Mouse (Mus musculus): Measurements from ENCODE around the gene Arhgap23.

DNA sequence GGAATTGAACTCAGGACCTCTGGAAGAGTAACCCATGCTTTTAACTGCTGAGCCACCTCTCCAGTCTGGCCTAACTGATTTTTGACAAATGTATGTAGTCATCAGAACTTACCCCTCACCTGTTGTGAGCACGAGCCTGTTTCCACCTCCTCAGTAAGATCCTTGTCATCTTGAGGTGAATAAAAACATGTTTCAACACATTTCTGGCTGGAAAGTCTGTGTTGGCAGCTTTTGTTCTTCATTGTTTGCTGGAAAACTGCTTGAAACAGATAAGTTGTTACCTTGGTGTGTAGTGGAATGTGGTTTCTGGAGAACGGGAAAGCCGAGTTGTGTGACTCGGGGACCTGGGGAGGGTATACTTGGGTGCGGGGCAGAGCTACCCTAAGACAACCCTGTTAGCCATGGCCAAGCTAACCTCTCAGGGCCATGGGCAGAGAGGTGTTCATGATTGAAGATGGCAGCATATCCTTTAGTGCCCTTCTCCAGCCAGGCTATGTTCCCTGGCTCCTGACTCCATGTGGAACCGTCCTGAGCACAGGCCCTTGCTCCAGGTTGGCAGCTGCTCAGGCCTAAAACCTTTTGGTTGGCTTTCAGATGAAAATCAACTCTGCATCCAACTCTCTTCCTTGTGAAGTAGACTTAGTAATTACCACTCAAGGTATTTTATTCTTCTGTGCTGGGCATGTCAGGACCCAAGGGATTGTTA lies 43.0 kb upstream of the Arhgap23 start:
- TF ChIP-seq POLR2A (IDR thresholded peaks at IDR 0.05; ENCODE audit: low read depth, low read length) (no peak), CTCF (IDR thresholded peaks at IDR 0.05; ENCODE audit: extremely low read depth, insufficient read length, insufficient replicate concordance, low read depth, low read length) (no peak)
